Mouse (Mus musculus) liver, adult 2 months (tissue): Measurements from ENCODE around the gene Gm20661. TPM values are rescaled to one million over a fixed set of nuclear protein-coding genes. Genes with fewer than 3 reads are reported as not detected.
"Not testable (repeated sequence)": the region's sequence is repeated elsewhere in the genome, so short reads cannot be mapped to it uniquely, and the experiment has no call there.

Experiments used
- DNase-seq: peaks from one replicate; pipeline ENCODE4 v3.0.0-alpha.2; 2011; ENCODE audit warnings: low read depth, low spot score; ENCODE audit errors: extremely low read depth
- H3K27ac ChIP-seq: fragments of 200-500 bp; replicated peaks from 2 replicates; pipeline ENCODE4 v1.5.1; 2012; ENCODE audit warnings: low read depth, mild to moderate bottlenecking, control low read depth, inconsistent platforms, low read length; ENCODE audit not compliant: insufficient read depth
- H3K27me3 ChIP-seq: fragments of 200-500 bp; 2 replicates; pipeline ENCODE4 v1.6.1; 2012; ENCODE audit warnings: mild to moderate bottlenecking, moderate library complexity, low read length, inconsistent platforms; ENCODE audit not compliant: control insufficient read depth, insufficient read depth
- H3K36me3 ChIP-seq: fragments of 200-500 bp; 2 replicates; pipeline ENCODE4 v1.6.1; 2012; ENCODE audit warnings: low read length, inconsistent platforms; ENCODE audit not compliant: control insufficient read depth, insufficient read depth
- H3K4me1 ChIP-seq: fragments of 200-500 bp; 2 replicates; pipeline ENCODE4 v1.6.1; 2011; ENCODE audit warnings: low read length; ENCODE audit not compliant: control insufficient read depth, insufficient read depth
- H3K4me3 ChIP-seq: fragments of 200-500 bp; 2 replicates; pipeline ENCODE4 v1.5.1; 2011; ENCODE audit warnings: low read depth, mild to moderate bottlenecking, control low read depth, low read length, moderate library complexity; ENCODE audit not compliant: insufficient read depth
- H3K79me2 ChIP-seq: fragments of 200-500 bp; 2 replicates; pipeline ENCODE4 v1.6.1; 2012; ENCODE audit warnings: inconsistent platforms, mild to moderate bottlenecking, low read length, moderate library complexity; ENCODE audit not compliant: control insufficient read depth, insufficient read depth
- H3K9ac ChIP-seq: fragments of 200-500 bp; 2 replicates; pipeline ENCODE4 v1.6.1; 2012; ENCODE audit warnings: low read depth, mild to moderate bottlenecking, control low read depth, inconsistent platforms, low read length
- CTCF ChIP-seq: fragments of 200-500 bp; IDR thresholded peaks from 2 replicates; pipeline ENCODE4 v1.5.1; 2011; ENCODE audit warnings: low read depth, low read length, control low read depth
- POLR2A ChIP-seq: fragments of 200-500 bp; IDR thresholded peaks from 2 replicates; pipeline ENCODE4 v1.6.1; 2011; ENCODE audit warnings: low read length, control low read depth; ENCODE audit not compliant: insufficient read depth; ENCODE audit errors: extremely low read depth
- WGBS: fragments of 180-500 bp; shearing (Covaris S2); methylation state at CpG from one replicate; pipeline ENCODE4 v1.1.7; 2018; 5-methylcytosine and 5-hydroxymethylcytosine counted together
- polyA plus RNA-seq: library from polyadenylated mRNA; depleted of rRNA; stranded (reverse); fragments of >200 nt; gene quantifications from 2 replicates; pipeline ENCODE4 v1.2.3, GENCODE M21; 2012
- total RNA-seq: library from RNA; depleted of rRNA; stranded (reverse); fragments of >200 nt; gene quantifications from 2 replicates; pipeline ENCODE4 v1.2.3, GENCODE M21; 2014

Gene Gm20661
- total and polyA plus RNA-seq, 2 experiments = 0.10 TPM; not detected in 1

- Histone ChIP-seq H3K27me3 (no peaks in the 10 kb centered on the region), H3K79me2 (peaks cover 26% of the 10 kb centered on the region; the same call in 1 of the 2 replicates), H3K4me3 (no peak overlapping the region), H3K9ac (no peak overlapping the region), H3K36me3 (0 out of 2 replicates have a peak, but pooled peaks cover 3% of the 10 kb centered on the region), H3K27ac (no peak overlapping the region), H3K4me1 (peaks cover 8% of the 10 kb centered on the region)
- TF ChIP-seq POLR2A = no peak
- TF ChIP-seq CTCF = no peak
- no peak for DNase-seq
These were observed 27.5 kb downstream of the Gm20661 start for GRCm38 (mm10) chr9:108010385-108010784.

- H3K36me3 ChIP-seq, H3K9ac ChIP-seq, H3K4me3 ChIP-seq, H3K4me1 ChIP-seq, H3K27me3 ChIP-seq, H3K27ac ChIP-seq, DNase-seq: not testable (repeated sequence)
- peaks cover 27% of the 10 kb centered on the region; the same call in 1 of the 2 replicates for H3K79me2 ChIP-seq
- WGBS = 100% methylated on average over 2 of the region's 2 CpGs
- TF ChIP-seq CTCF = 0 out of 2 replicates have a peak, but pooled peaks have one; percentile 11
These were observed 30.7 kb downstream of the Gm20661 start for GRCm38 (mm10) chr9:108013577-108013976.

GRCm38 (mm10) chr9:108017127-108017526, 34.3 kb downstream of the Gm20661 start:
- TF ChIP-seq POLR2A = no peak
- no peak for TF ChIP-seq CTCF
- DNase-seq = no peak
- Histone ChIP-seq H3K79me2 (peaks cover 20% of the 10 kb centered on the region; the same call in 1 of the 2 replicates), H3K4me3 (no peak overlapping the region), H3K27me3 (no peaks in the 10 kb centered on the region), H3K27ac (no peak overlapping the region), H3K36me3 (peaks cover 6% of the 10 kb centered on the region; the same call in 1 of the 2 replicates), H3K9ac (no peak overlapping the region), H3K4me1 (peaks cover 19% of the 10 kb centered on the region; the same call in 1 of the 2 replicates)
- 91% methylated on average over 3 of the region's 3 CpGs for WGBS

- TF ChIP-seq POLR2A (no peak), CTCF (no peak)
- Histone ChIP-seq H3K4me3 (no peak overlapping the region), H3K79me2 (peaks cover 17% of the 10 kb centered on the region; the same call in 1 of the 2 replicates), H3K4me1 (peaks cover 21% of the 10 kb centered on the region; the same call in 1 of the 2 replicates), H3K36me3 (peaks cover 17% of the 10 kb centered on the region), H3K9ac (no peak overlapping the region), H3K27me3 (no peaks in the 10 kb centered on the region), H3K27ac (0 out of 2 replicates have a peak overlapping the region, but pooled peaks have one; percentile 10)
- 83% methylated on average over 1 of the region's 1 CpGs for WGBS
- DNase-seq = peak; percentile 55
These were observed 37.9 kb downstream of the Gm20661 start for GRCm38 (mm10) chr9:108020741-108021140.

- no peak overlapping the region for H3K9ac ChIP-seq
- DNase-seq = peak; percentile 77
- H3K27ac ChIP-seq = no peak overlapping the region
- H3K79me2 ChIP-seq = peaks cover 12% of the 10 kb centered on the region; the same call in 1 of the 2 replicates
- WGBS = 77% methylated on average over 3 of the region's 3 CpGs
- no peak for TF ChIP-seq POLR2A
- TF ChIP-seq CTCF = no peak
- H3K36me3 ChIP-seq = peaks cover 24% of the 10 kb centered on the region
- H3K4me1 ChIP-seq = peaks cover 21% of the 10 kb centered on the region; the same call in 1 of the 2 replicates
- H3K4me3 ChIP-seq = no peak overlapping the region
- no peaks in the 10 kb centered on the region for H3K27me3 ChIP-seq
These were observed 40.4 kb downstream of the Gm20661 start for GRCm38 (mm10) chr9:108023216-108023615.

GRCm38 (mm10) chr9:108026584-108026983, 43.7 kb downstream of the Gm20661 start:
- no peak for TF ChIP-seq CTCF
- no peak for TF ChIP-seq POLR2A
- peaks cover 12% of the 10 kb centered on the region; the same call in 1 of the 2 replicates for H3K79me2 ChIP-seq
- H3K36me3 ChIP-seq = peaks cover 28% of the 10 kb centered on the region
- WGBS = 91% methylated on average over 3 of the region's 3 CpGs
- H3K27ac ChIP-seq = no peak overlapping the region
- no peak overlapping the region for H3K4me3 ChIP-seq
- H3K27me3 ChIP-seq = no peaks in the 10 kb centered on the region
- DNase-seq = no peak
- H3K4me1 ChIP-seq = peaks cover 9% of the 10 kb centered on the region; the same call in 1 of the 2 replicates
- H3K9ac ChIP-seq = no peak overlapping the region
